Mouse (Mus musculus) left cerebral cortex, adult 8-10 months (tissue): ENCODE measurements around the gene Ppp1r3a. TPM values are rescaled to one million over a fixed set of nuclear protein-coding genes. Genes with fewer than 3 reads are reported as not detected.

Experiments
- total RNA-seq, 4 experiments: library from RNA; stranded (reverse); gene quantifications; 2 replicates each; pipeline ENCODE4 v1.2.4; 2022

Gene Ppp1r3a
- total RNA-seq, 4 experiments from 2014 or later: 0.09 to 0.15 (median 0.14) TPM; not detected in 1

Other genes with a start within 250 kb of the Ppp1r3a start
- gene Foxp2, start 146.1 kb upstream of the Ppp1r3a start, total RNA-seq: 10 to 100 TPM; 17.4 to 23.3 (median 20.3) TPM